25 mouse cellular contexts compared by ENCODE assay signal in the genomic region with DNA sequence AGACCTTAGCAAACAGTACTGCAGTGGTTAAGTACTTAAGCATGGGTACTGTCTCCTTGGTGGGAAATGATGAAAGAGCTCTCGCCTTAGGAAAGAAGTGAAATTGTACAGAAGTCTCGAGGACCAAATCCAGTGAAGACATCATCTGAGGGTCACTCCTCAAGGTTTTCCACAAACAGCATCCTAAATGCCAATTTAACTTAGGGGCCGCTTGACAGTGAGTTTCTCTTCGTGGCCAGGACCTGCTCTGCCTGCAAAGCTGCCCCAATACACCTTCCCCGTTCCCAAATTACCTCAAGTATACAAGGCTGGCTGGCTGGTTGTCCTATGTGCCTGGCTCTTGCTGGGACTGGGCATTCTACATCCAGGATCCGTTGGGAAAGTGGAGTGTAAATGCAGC. TPM values are rescaled to one million over a fixed set of nuclear protein-coding genes. Genes with fewer than 3 reads are reported as not detected.
A peak's percentile ranks its signal among the peaks of the same experiment; 100 is the strongest.
DNase-seq lines count a peak whose midpoint lies in the region; ATAC-seq and TF ChIP-seq lines count a peak whose summit lies in the region.
"Had no signal": no experiment of that assay in that cellular context is flagged by ENCODE, and none has a peak within 500 bp of the region (broad histone marks: within the 10 kb centered on the region; RNA-seq: fewer than 3 reads in every experiment).

No protein-coding gene starts in this region.

- no peak overlapping the region for H3K9ac ChIP-seq in midbrain, embryonic 11.5 days (ENCODE audit: low read length)
- H3K9ac ChIP-seq in midbrain, postnatal 0 days (replicated peaks; ENCODE audit: low read length, poor library complexity, severe bottlenecking): no peak overlapping the region

- DNase-seq in heart, adult 11 months: peak; percentile 78
- no peak for DNase-seq in heart, postnatal 4 days
- DNase-seq in heart, embryonic 10.5 days (ENCODE audit: low spot score): peak; percentile 64
- no peak for DNase-seq in heart, postnatal 25 days (ENCODE audit: low spot score)
- DNase-seq in midbrain, embryonic 11.5 days (ENCODE audit: low spot score, missing footprints): peak; percentile 54
- DNase-seq in midbrain, postnatal 0 days (ENCODE audit: low spot score): no peak
- DNase-seq: adrenal gland, adult 2 months; adrenal gland, adult 8-10 months; adrenal gland, postnatal 10 days; adrenal gland, postnatal 14 days; adrenal gland, postnatal 25 days; adrenal gland, postnatal 36 days; B cell, adult 2 months; cerebellum, adult 11 months; cerebellum, adult 11-12 months; cerebellum, adult 18-20 months had no signal

- no peak for ATAC-seq in midbrain, embryonic 11.5 days (ENCODE audit: low FRiP score)
- no peak for ATAC-seq in midbrain, postnatal 0 days (ENCODE audit: low FRiP score)
- ATAC-seq: activated CD4-positive, CD25-positive, alpha-beta regulatory T cell, adult 4 months; CD4-positive, CD25-positive, alpha-beta regulatory T cell, adult 4 months; Patski had no signal

- no peak for TF ChIP-seq CTCF in midbrain, postnatal 0 days (IDR thresholded peaks at IDR 0.05)

- peaks cover 30% of the 10 kb centered on the region for H3K27me3 ChIP-seq in heart, embryonic 10.5 days (ENCODE audit: insufficient read depth, poor library complexity, severe bottlenecking)
- no peaks in the 10 kb centered on the region for H3K27me3 ChIP-seq in midbrain, embryonic 11.5 days (ENCODE audit: control insufficient read depth, insufficient read depth, low read length)
- H3K27me3 ChIP-seq in midbrain, postnatal 0 days (ENCODE audit: insufficient read depth, low read length): peaks cover 3% of the 10 kb centered on the region; the same call in 1 of the 2 replicates
- H3K27me3 ChIP-seq: CH12.LX had no signal

- intact Hi-C loops in heart, postnatal 25 days (cut with DNase I): loop anchor here (5.0 to 10.0 kb wide), 3 partner anchors 316 to 1359 kb away; no protein-coding TSS in a partner anchor

- H3K27ac ChIP-seq in heart, embryonic 10.5 days: no peak overlapping the region
- H3K27ac ChIP-seq in midbrain, embryonic 11.5 days (ENCODE audit: low read depth, low read length): no peak overlapping the region
- H3K27ac ChIP-seq in midbrain, postnatal 0 days (ENCODE audit: low read depth, low read length): no peak overlapping the region

- H3K4me1 ChIP-seq in heart, embryonic 10.5 days: no peaks in the 10 kb centered on the region
- no peaks in the 10 kb centered on the region for H3K4me1 ChIP-seq in midbrain, embryonic 11.5 days (ENCODE audit: control insufficient read depth, insufficient read depth, low read length)
- H3K4me1 ChIP-seq in midbrain, postnatal 0 days (ENCODE audit: insufficient read depth, low read length): no peaks in the 10 kb centered on the region

- H3K36me3 ChIP-seq in heart, embryonic 10.5 days: no peaks in the 10 kb centered on the region
- H3K36me3 ChIP-seq in midbrain, embryonic 11.5 days (ENCODE audit: control insufficient read depth, insufficient read depth, low read length): no peaks in the 10 kb centered on the region
- no peaks in the 10 kb centered on the region for H3K36me3 ChIP-seq in midbrain, postnatal 0 days (ENCODE audit: insufficient read depth, low read length)
- H3K36me3 ChIP-seq: G1E had no signal

- 64% methylated on average over 6 of the region's 6 CpGs for WGBS in heart, embryonic 10.5 days
- WGBS in midbrain, embryonic 11.5 days: 69% methylated on average over 6 of the region's 6 CpGs
- WGBS in midbrain, postnatal 0 days: 68% methylated on average over 6 of the region's 6 CpGs

- no peaks in the 10 kb centered on the region for H3K9me3 ChIP-seq in heart, embryonic 10.5 days
- no peaks in the 10 kb centered on the region for H3K9me3 ChIP-seq in midbrain, embryonic 11.5 days (ENCODE audit: control insufficient read depth, low read length)
- no peaks in the 10 kb centered on the region for H3K9me3 ChIP-seq in midbrain, postnatal 0 days (ENCODE audit: low read length)
- H3K9me3 ChIP-seq: G1E had no signal

- H3K4me2 ChIP-seq in midbrain, embryonic 11.5 days: no peak overlapping the region
- H3K4me2 ChIP-seq in midbrain, postnatal 0 days (ENCODE audit: low read depth, low read length, poor library complexity, severe bottlenecking): no peak overlapping the region

- H3K4me3 ChIP-seq in heart, embryonic 10.5 days: no peak overlapping the region
- H3K4me3 ChIP-seq in midbrain, embryonic 11.5 days (ENCODE audit: low read depth, low read length): no peak overlapping the region
- H3K4me3 ChIP-seq in midbrain, postnatal 0 days (ENCODE audit: low read depth, low read length): no peak overlapping the region

RNA-seq across cellular contexts. Expression of a gene that starts 29.4 kb away (rescaled TPM):
- not detected for total RNA-seq in heart, postnatal 4 days (2021)
- not detected in 2 replicates for polyA plus RNA-seq in heart, embryonic 10.5 days (2016; fragmentation: Nextera tagmentation; extraction: Ambion mirVana)
- total RNA-seq in heart, postnatal 25 days (2021): not detected
- 0.32 and 0.36 TPM in 2 replicates for polyA plus RNA-seq in midbrain, embryonic 11.5 days (2014; fragmentation: Nextera tagmentation; extraction: Ambion mirVana)
- total RNA-seq in midbrain, postnatal 0 days (2014; rRNA removed): 3.0 TPM in 1 of 2 replicates, not detected in the other
- not detected in 2 replicates for polyA plus RNA-seq in midbrain, postnatal 0 days (2015; fragmentation: Nextera tagmentation; extraction: Ambion mirVana)
- total RNA-seq: adrenal gland, adult 18-20 months; adrenal gland, adult 2 months; adrenal gland, adult 8-10 months; adrenal gland, postnatal 10 days; adrenal gland, postnatal 14 days; adrenal gland, postnatal 25 days; adrenal gland, postnatal 36 days; CH12.LX; ES-E14; G1E; MEL had no signal
- polyA plus RNA-seq: activated CD4-positive, CD25-positive, alpha-beta regulatory T cell, adult 4 months; adrenal gland, adult 2 months; C2C12; CD4-positive, CD25-positive, alpha-beta regulatory T cell, adult 4 months; G1E; Patski had no signal

RNA-seq across cellular contexts. Expression of a gene that starts 44.8 kb away (rescaled TPM):
- total RNA-seq in heart, postnatal 4 days (2021): 10 to 100 TPM; 28.2 to 29.4 TPM
- 23.9 and 29.6 TPM in 2 replicates for polyA plus RNA-seq in heart, embryonic 10.5 days (2016; fragmentation: Nextera tagmentation; extraction: Ambion mirVana)
- total RNA-seq in heart, postnatal 25 days (2021): 10 to 100 TPM; 59.2 to 64.0 TPM
- polyA plus RNA-seq in midbrain, embryonic 11.5 days (2014; fragmentation: Nextera tagmentation; extraction: Ambion mirVana): 11.2 and 12.8 TPM in 2 replicates
- 8.3 and 9.0 TPM in 2 replicates for total RNA-seq in midbrain, postnatal 0 days (2014; rRNA removed)
- polyA plus RNA-seq in midbrain, postnatal 0 days (2015; fragmentation: Nextera tagmentation; extraction: Ambion mirVana): 8.8 and 8.9 TPM in 2 replicates
- total RNA-seq: G1E had no signal
- polyA plus RNA-seq: G1E had no signal

Comparison
In these comparisons a context has a peak if more than half of its experiments do, and no peak if none do; other contexts are left out.
1. DNase-seq: peak in heart, adult 11 months (single experiment), heart, embryonic 10.5 days (single experiment) and midbrain, embryonic 11.5 days (single experiment); none in heart, postnatal 4 days (single experiment), heart, postnatal 25 days (single experiment) and midbrain, postnatal 0 days (single experiment).